Mouse (Mus musculus) ES-E14 (cell line): ENCODE measurements at regions not wholly inside any gene's neighbourhood (a gene's known extent, or its start where the extent isn't known, plus 50 kb on each side); places are given as distances from the start of the nearest gene placed in this dataset.

ENCODE experiments used
- CHD2 ChIP-seq: IDR thresholded peaks from 2 replicates; pipeline ENCODE4 v1.6.1; 2014; ENCODE audit warnings: mild to moderate bottlenecking, low read depth, low read length, inconsistent platforms
- MAFK ChIP-seq: IDR thresholded peaks from 2 replicates; pipeline ENCODE4 v1.6.1; 2014; ENCODE audit warnings: mild to moderate bottlenecking, low read depth, low read length, inconsistent platforms; ENCODE audit not compliant: insufficient read depth
- ZC3H11A ChIP-seq: IDR thresholded peaks from 2 replicates; pipeline ENCODE4 v1.6.1; 2012; ENCODE audit warnings: low read depth, mild to moderate bottlenecking, inconsistent platforms, low read length, borderline replicate concordance
- ZNF384 ChIP-seq: IDR thresholded peaks from 2 replicates; pipeline ENCODE4 v1.6.1; 2012; ENCODE audit warnings: low read depth, low read length, inconsistent platforms

- TF ChIP-seq CHD2 (no peak), MAFK (no peak), ZC3H11A (no peak), ZNF384 (no peak)
Observed at GRCm38 (mm10) chr17:61301984-61302383, 1579.1 kb downstream of the Efna5 start.
